Mouse (Mus musculus) ES-E14 (cell line): ENCODE measurements around the gene Gpr137. TPM values are rescaled to one million over a fixed set of nuclear protein-coding genes. Genes with fewer than 3 reads are reported as not detected.

ENCODE experiments used
- DNase-seq: peaks from one replicate; pipeline ENCODE4 v3.0.0-alpha.2; 2013; ENCODE audit warnings: low read depth, low spot score
- H3K27ac ChIP-seq: 2 replicates; pipeline ENCODE4 v1.5.1; 2012; ENCODE audit warnings: low read depth, mild to moderate bottlenecking, low read length, moderate library complexity, mixed read lengths; ENCODE audit not compliant: poor library complexity, insufficient read depth, severe bottlenecking
- H3K36me3 ChIP-seq: 2 replicates; pipeline ENCODE4 v1.6.1; 2012; ENCODE audit warnings: mild to moderate bottlenecking, low read length, moderate library complexity, mixed read lengths; ENCODE audit not compliant: control insufficient read depth, poor library complexity, insufficient read depth, severe bottlenecking
- H3K4me1 ChIP-seq, 2 experiments: fragments of 150-350 bp in 1 of 2; sonication (generic) in 1 of 2; 2 replicates each; pipeline ENCODE4 v1.6.1; 2012; ENCODE audit warnings: low read length in 2 of 2, mild to moderate bottlenecking in 1 of 2, mixed read lengths in 1 of 2; ENCODE audit not compliant: control insufficient read depth in 2 of 2, insufficient read depth in 2 of 2, poor library complexity in 1 of 2
- H3K4me3 ChIP-seq, 2 experiments: fragments of 150-350 bp in 1 of 2; sonication (generic) in 1 of 2; 2 replicates each; pipeline ENCODE4 v1.5.1; 2012; ENCODE audit warnings: low read length in 2 of 2, low read depth in 1 of 2, mild to moderate bottlenecking in 1 of 2, mixed read lengths in 1 of 2; ENCODE audit not compliant: insufficient read depth in 1 of 2, poor library complexity in 1 of 2, severe bottlenecking in 1 of 2
- H3K9ac ChIP-seq: 2 replicates; pipeline ENCODE4 v1.6.1; 2012; ENCODE audit warnings: low read depth, mild to moderate bottlenecking, low read length, mixed read lengths; ENCODE audit not compliant: poor library complexity, insufficient read depth, severe bottlenecking
- H3K9me3 ChIP-seq: fragments of 150-350 bp; sonication (generic); 2 replicates; pipeline ENCODE4 v1.6.1; 2012; ENCODE audit warnings: low read depth, mild to moderate bottlenecking, low read length; ENCODE audit not compliant: control insufficient read depth, insufficient read depth
- CHD2 ChIP-seq: IDR thresholded peaks from 2 replicates; pipeline ENCODE4 v1.6.1; 2014; ENCODE audit warnings: mild to moderate bottlenecking, low read depth, low read length, inconsistent platforms
- HCFC1 ChIP-seq: IDR thresholded peaks from 2 replicates; pipeline ENCODE4 v1.6.1; 2012; ENCODE audit warnings: low read length, inconsistent platforms, borderline replicate concordance; ENCODE audit not compliant: insufficient read depth
- MAFK ChIP-seq: IDR thresholded peaks from 2 replicates; pipeline ENCODE4 v1.6.1; 2014; ENCODE audit warnings: mild to moderate bottlenecking, low read depth, low read length, inconsistent platforms; ENCODE audit not compliant: insufficient read depth
- ZC3H11A ChIP-seq: IDR thresholded peaks from 2 replicates; pipeline ENCODE4 v1.6.1; 2012; ENCODE audit warnings: low read depth, mild to moderate bottlenecking, inconsistent platforms, low read length, borderline replicate concordance
- ZNF384 ChIP-seq: IDR thresholded peaks from 2 replicates; pipeline ENCODE4 v1.6.1; 2012; ENCODE audit warnings: low read depth, low read length, inconsistent platforms
- in situ Hi-C, 2 experiments: fragments of 600-800 bp; cut with MboI; formaldehyde crosslinking; loops; one replicate each; pipeline ENCODE4 v1.15.1; 2025; ENCODE audit warnings: low sequenced_read_pairs in 2 of 2, inconsistent platforms in 1 of 2; ENCODE audit not compliant: unreplicated experiment in 2 of 2
- total RNA-seq: library from RNA; depleted of rRNA; stranded (reverse); fragments of 300-350 nt; gene quantifications from 2 replicates; pipeline ENCODE4 v1.2.3, GENCODE M21; 2012

Gene Gpr137
- total RNA-seq, 1 experiment: 23.7 TPM

- TF ChIP-seq MAFK (no peak), ZNF384 (no peak), ZC3H11A (no peak), CHD2 (no peak), HCFC1 (no peak)
- Histone ChIP-seq H3K4me1 (peaks cover 3 to 11% of the 10 kb centered on the region in 2 experiments; a peak in 3 of 4 replicates), H3K9me3 (no peaks in the 10 kb centered on the region), H3K36me3 (peaks cover 2% of the 10 kb centered on the region; the same call in 1 of the 2 replicates), H3K27ac (no peak overlapping the region), H3K4me3 (no peak overlapping the region), H3K9ac (no peak overlapping the region)
- in situ Hi-C loops: no loop called here
- DNase-seq: no peak
Observed at GRCm38 (mm10) chr19:6919431-6919830, 22.8 kb downstream of the Gpr137 start.

DNA sequence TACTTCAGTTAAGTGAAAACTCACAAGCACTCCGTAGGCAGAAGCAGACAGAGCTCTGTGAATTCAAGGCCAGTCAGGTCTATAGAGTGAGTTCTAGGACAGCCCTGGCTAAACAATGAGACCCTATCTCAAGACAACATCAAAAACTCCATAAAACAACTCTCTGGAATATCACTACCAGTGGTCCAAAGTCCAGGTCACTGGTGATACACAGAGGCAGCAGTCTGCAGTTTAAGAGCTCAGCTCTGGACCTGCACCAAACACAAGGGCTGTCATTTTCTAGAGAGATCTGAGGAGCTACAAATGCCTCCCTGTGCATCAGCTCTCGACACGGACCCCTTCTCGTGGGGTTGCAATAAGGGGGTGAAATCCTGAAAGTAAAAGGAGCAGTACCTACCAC lies 24.0 kb downstream of the Gpr137 start:
- Histone ChIP-seq H3K4me3 (no peak overlapping the region), H3K27ac (no peak overlapping the region), H3K4me1 (peaks cover 3 to 11% of the 10 kb centered on the region in 2 experiments; a peak in 3 of 4 replicates), H3K9me3 (no peaks in the 10 kb centered on the region), H3K9ac (no peak overlapping the region), H3K36me3 (peaks cover 4% of the 10 kb centered on the region; the same call in 1 of the 2 replicates)
- no peak for DNase-seq
- in situ Hi-C loops: no loop called here
- TF ChIP-seq CHD2 (no peak), HCFC1 (no peak), MAFK (no peak), ZNF384 (no peak), ZC3H11A (no peak)

- TF ChIP-seq ZC3H11A (no peak), MAFK (no peak), CHD2 (no peak), ZNF384 (no peak), HCFC1 (no peak)
Observed at GRCm38 (mm10) chr19:6916496-6916895, 25.8 kb downstream of the Gpr137 start.

DNA sequence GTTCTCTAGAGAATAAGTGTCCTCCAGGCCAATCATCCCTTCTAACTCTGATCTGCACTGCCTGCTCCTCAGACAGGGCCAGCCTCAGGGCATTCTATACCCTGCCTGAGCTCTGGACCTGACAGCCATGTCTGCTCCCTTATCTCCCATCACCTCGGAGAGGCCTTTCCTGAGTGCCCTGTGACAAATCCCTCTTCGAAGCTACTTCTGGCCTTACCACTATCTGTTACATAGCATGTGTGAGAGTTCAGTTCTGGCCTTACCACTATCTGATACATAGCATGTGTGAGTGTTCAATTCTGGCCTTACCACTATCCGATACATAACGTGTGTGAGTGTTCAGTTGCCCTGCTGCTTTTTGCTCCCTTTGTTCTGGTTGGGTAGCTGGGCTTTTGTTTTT lies 27.0 kb downstream of the Gpr137 start:
- H3K9ac ChIP-seq: no peak overlapping the region
- H3K4me1 ChIP-seq: peaks cover 0 to 7% of the 10 kb centered on the region in 2 experiments; a peak in 2 of 4 replicates
- H3K4me3 ChIP-seq: no peak overlapping the region
- no peak overlapping the region for H3K27ac ChIP-seq
- in situ Hi-C loops: no loop called here
- no peaks in the 10 kb centered on the region for H3K9me3 ChIP-seq
- TF ChIP-seq ZC3H11A: no peak
- TF ChIP-seq MAFK: no peak
- no peak for TF ChIP-seq HCFC1
- TF ChIP-seq CHD2: no peak
- no peak for TF ChIP-seq ZNF384
- DNase-seq: no peak
- peaks cover 25% of the 10 kb centered on the region for H3K36me3 ChIP-seq

More at GRCm38 (mm10) chr19:6916496-6916895, 25.8 kb downstream of the Gpr137 start:
- H3K36me3 ChIP-seq: peaks cover 20% of the 10 kb centered on the region
- in situ Hi-C loops: no loop called here
- H3K27ac ChIP-seq: no peak overlapping the region
- DNase-seq: no peak
- no peak overlapping the region for H3K9ac ChIP-seq
- no peaks in the 10 kb centered on the region for H3K9me3 ChIP-seq
- H3K4me1 ChIP-seq: peaks cover 0 to 8% of the 10 kb centered on the region in 2 experiments; a peak in 2 of 4 replicates
- no peak overlapping the region for H3K4me3 ChIP-seq

GRCm38 (mm10) chr19:6914540-6914939 lies 27.7 kb downstream of the Gpr137 start:
- Histone ChIP-seq H3K4me1 (peaks cover 0 to 2% of the 10 kb centered on the region in 2 experiments; a peak in 2 of 4 replicates), H3K4me3 (no peak overlapping the region), H3K36me3 (peaks cover 23% of the 10 kb centered on the region), H3K27ac (no peak overlapping the region), H3K9me3 (no peaks in the 10 kb centered on the region), H3K9ac (no peak overlapping the region)
- no peak for TF ChIP-seq CHD2
- no peak for TF ChIP-seq HCFC1
- no peak for TF ChIP-seq ZC3H11A
- no peak for TF ChIP-seq MAFK
- no peak for TF ChIP-seq ZNF384
- DNase-seq: no peak
- in situ Hi-C loops: no loop called here
